Mouse (Mus musculus) CH12F3 (cell line): ENCODE measurements around the gene 1110059E24Rik.
"Not testable (repeated sequence)": the region's sequence is repeated elsewhere in the genome, so short reads cannot be mapped to it uniquely, and the experiment has no call there.

ENCODE experiments used
- in situ Hi-C: fragments of 300-500 bp; cut with MboI; formaldehyde crosslinking; loops from 2 replicates; pipeline ENCODE4 v1.14.3; 2020; ENCODE audit warnings: low sequenced_read_pairs

Gene 1110059E24Rik

DNA sequence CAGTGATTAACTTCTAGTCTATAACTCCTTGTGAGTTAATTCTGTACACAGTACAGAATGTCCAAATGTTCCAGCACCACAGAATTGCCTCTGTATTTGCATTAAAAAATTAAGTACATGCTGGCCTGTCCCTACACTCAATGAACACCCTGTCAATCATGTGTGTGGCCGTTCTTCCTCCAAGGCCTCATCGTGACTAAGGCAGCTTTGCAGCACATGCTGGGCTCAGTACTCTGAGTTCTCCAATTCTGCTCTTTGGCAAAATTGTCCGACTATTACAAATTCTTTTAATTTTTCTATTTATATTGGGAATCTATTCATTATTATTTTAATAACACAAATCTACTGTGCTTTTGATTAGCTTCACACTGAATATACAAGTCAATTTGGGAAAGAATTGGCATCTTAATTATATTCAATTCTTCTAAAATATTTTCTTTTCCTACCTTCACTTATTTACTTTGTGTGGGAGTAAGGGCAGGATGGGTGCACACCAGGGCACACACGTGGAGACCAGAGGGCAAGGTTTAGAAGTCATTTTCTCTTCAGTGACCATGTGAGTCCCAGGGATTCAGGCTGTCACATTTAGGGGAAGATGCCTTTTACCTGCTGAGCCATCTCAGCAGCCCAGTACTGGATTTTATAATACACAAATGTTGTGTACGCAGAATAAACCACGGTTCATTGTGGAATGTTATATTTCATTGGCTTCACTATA is 26.3 kb downstream of the 1110059E24Rik start:
- in situ Hi-C loops: no loop called here

- in situ Hi-C loops: no loop called here
Observed at GRCm38 (mm10) chr19:21624148-21624535, 28.6 kb downstream of the 1110059E24Rik start.

GRCm38 (mm10) chr19:21623410-21624147 is 29.2 kb downstream of the 1110059E24Rik start:
- in situ Hi-C loops: no loop called here

- in situ Hi-C loops: no loop called here
Observed at GRCm38 (mm10) chr19:21615801-21616200, 37.0 kb downstream of the 1110059E24Rik start.

- in situ Hi-C loops: no loop called here
Observed at GRCm38 (mm10) chr19:21611725-21612575, 40.8 kb downstream of the 1110059E24Rik start.

- in situ Hi-C loops: no loop called here
Observed at GRCm38 (mm10) chr19:21611297-21611696, 41.5 kb downstream of the 1110059E24Rik start.

- in situ Hi-C loops: no loop called here
Observed at GRCm38 (mm10) chr19:21610240-21610639, 42.5 kb downstream of the 1110059E24Rik start.

- in situ Hi-C loops: no loop called here
Observed at GRCm38 (mm10) chr19:21605294-21605693, 47.5 kb downstream of the 1110059E24Rik start.

DNA sequence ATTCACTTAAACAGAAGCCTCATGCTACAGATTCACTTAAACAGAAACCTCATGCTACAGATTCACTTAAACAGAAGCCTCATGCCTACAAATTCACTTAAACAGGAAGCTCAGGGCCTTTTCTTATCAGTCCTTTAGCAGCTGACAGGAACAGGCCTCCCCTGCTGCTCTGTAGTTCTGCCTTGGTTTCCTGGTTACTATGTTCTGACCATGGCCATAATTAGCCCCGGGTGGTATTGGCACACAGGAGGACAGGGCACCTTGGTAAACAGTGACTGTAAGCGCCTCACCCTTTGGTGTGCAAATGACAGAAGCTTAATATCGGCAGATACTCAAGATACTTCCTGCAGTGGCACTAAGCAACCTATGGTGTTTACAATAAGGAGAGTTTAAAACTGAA is 48.9 kb downstream of the 1110059E24Rik start:
- in situ Hi-C loops: no loop called here

DNA sequence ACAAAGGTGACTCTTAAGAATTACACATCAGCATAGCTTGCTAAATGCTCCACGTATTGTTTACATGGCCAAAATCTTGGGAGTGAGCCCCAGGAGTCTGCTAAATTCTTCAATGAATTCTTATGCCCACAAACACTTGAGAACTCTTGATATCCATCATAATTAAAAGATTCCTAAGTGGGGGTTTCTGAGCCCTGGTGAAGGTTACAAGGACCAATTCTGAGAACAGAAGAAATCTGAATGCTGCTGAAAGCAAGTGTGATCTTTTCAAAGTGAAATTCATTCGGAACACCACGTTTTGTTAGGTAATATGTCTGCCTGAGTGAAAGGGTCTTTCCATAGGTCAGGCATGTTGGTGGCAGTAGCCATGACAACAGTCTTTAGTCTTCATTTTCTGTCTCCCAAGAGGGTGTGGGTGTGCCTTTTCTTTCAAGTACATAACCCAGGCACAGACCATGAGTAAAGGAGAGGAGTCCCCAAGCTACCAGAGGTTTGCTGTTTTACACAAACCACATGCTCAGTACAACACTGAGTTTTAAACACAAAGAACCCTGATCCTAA is 51.2 kb downstream of the 1110059E24Rik start:
- in situ Hi-C loops: no loop called here

- in situ Hi-C loops: no loop called here
Observed at GRCm38 (mm10) chr19:21598659-21599352, 54.0 kb downstream of the 1110059E24Rik start.

- in situ Hi-C loops: no loop called here
Observed at GRCm38 (mm10) chr19:21594676-21595075, 58.1 kb downstream of the 1110059E24Rik start.

DNA sequence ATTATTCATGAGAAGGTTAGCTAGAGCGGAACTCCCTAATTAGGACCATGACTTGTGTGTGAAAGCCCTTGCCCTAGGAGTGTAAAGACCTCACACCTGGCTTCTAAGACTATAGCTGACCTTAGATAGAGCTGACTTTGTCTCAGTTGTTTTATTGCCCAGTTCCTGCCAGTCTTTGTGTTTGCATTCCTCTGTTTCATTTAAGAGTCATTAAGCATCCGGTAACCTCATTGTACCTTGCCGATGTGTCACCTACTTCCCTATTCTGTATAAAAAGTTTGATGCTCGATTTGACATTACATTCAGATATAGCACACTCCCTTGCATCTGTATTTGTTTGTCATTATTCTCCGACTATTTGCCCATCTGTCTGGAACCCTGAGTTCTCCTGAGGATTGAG is 60.6 kb downstream of the 1110059E24Rik start:
- in situ Hi-C loops: not testable (repeated sequence)

- in situ Hi-C loops: no loop called here
Observed at GRCm38 (mm10) chr19:21589888-21590287, 62.9 kb downstream of the 1110059E24Rik start.

DNA sequence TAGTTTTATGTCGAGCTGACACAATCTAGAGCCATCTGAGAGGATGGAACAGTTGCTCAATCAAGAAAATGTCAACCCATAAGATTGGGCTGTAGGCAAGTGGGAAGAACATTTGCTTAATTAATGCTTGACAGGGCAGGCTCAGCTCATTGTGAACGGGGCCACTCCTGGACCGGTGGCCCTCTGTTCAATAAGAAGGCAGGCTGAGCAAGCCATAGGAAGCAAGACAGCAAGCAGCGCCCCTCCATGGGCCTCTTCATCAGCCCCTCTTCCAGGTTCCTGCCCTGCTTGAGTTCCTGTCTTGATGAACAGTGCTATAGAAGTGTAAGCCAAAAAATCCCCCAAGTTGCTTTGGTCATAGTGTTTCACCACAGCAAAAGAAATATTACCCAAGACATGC is 65.2 kb downstream of the 1110059E24Rik start:
- in situ Hi-C loops: no loop called here

DNA sequence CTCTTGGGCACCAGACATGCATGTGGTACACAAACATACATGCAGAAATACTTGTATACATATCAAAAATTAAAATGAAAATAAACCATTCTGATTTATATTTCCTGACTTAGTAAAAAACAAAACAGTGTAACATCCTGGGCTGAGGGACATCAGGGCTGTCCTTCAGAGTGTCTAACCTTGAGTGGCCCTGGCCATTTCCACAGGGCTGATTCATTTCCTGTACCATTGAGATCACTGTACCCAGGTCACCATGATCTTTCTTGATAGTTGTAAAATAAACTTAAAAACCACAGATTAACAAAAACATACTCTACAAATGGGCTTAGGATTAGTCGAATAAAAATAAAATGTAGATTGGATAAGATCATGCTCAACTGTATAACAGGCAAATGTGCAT is 66.2 kb downstream of the 1110059E24Rik start:
- in situ Hi-C loops: no loop called here

DNA sequence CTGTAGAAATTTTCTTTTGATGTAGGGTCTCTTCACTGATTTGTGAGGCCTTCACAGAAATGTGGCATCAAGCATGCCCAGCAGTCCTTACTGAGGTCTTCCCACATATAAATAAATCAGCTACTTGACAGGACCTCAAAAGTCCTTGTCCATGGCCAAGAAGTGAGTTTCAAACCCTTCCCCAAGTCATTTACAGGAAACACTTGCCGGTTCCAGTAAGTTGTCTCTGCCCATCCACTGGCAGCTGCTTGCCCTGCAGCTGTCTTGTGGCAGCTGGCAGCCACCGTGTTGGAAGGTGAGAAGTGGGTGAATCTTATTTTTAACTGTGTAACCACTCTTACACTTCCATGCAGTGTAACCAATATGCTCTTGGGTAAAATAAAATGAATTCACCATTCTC is 66.9 kb downstream of the 1110059E24Rik start:
- in situ Hi-C loops: no loop called here

GRCm38 (mm10) chr19:21583986-21584385 is 68.8 kb downstream of the 1110059E24Rik start:
- in situ Hi-C loops: no loop called here

GRCm38 (mm10) chr19:21583523-21583984 is 69.2 kb downstream of the 1110059E24Rik start:
- in situ Hi-C loops: no loop called here

- in situ Hi-C loops: no loop called here
Observed at GRCm38 (mm10) chr19:21581404-21581803, 71.4 kb downstream of the 1110059E24Rik start.
